Comparison of ENCODE assay signal across 11 mouse cellular contexts in the genomic region with DNA sequence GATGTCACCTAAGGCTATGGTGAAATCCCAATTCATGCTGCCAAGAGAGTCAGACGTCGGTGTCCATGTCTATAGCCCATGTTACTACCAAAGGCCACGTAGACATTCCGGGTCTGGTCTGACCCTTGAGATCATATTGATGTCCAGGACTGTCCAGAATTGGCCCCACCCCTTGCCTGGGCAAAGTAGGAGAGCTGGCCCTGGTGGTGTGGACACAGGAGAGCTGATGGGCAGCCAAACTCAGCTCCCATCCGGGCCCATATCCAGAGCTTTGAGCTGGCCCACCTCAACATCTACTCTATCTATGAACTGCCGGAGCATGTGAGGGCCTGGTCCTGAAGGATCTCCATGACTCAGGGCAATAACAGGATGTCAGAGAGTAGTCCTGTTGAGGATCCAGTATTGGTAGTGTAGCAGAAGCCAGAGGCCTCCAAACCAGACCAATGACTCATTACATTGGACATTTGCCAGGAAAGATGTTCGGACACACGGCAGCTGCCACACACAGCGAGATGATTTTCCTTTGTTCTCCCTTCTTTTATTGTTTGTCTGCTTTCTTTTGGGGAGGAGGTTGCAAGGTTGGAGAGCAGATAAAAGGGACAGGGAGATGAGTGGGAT.
DNase-seq lines count a peak whose midpoint lies in the region.
"Had no signal": no experiment of that assay in that cellular context is flagged by ENCODE, and none has a peak within 500 bp of the region (broad histone marks: within the 10 kb centered on the region; RNA-seq: fewer than 3 reads in every experiment).

No protein-coding gene starts in this region.

- peak; percentile 29 for DNase-seq in cerebellum, adult 11-12 months
- no peak for DNase-seq in cerebellum, postnatal 25 days
- DNase-seq in lung, postnatal 10 days: peak; percentile 24
- no peak for DNase-seq in lung, postnatal 25 days (ENCODE audit: low spot score)
- peak; percentile 19 for DNase-seq in cerebellum, adult 8-10 months
- no peak for DNase-seq in urinary bladder, postnatal 4 days (ENCODE audit: low spot score in 2 of 2)
- DNase-seq in embryo, embryonic 9.5 days (ENCODE audit: extremely low spot score): no peak
- DNase-seq in spleen, adult 18-20 months: no peak
- DNase-seq: gastrocnemius, adult 2 months; kidney, adult 9 months; layer of hippocampus, adult 9-11 months had no signal

Comparison
In these comparisons a context has a peak if more than half of its experiments do, and no peak if none do; other contexts are left out.
1. DNase-seq: peak in cerebellum, adult 11-12 months (single experiment), lung, postnatal 10 days (single experiment) and cerebellum, adult 8-10 months (single experiment); none in cerebellum, postnatal 25 days (0 of 2), lung, postnatal 25 days (single experiment), urinary bladder, postnatal 4 days (0 of 2), embryo, embryonic 9.5 days (single experiment) and spleen, adult 18-20 months (0 of 2).